Mouse (Mus musculus): Measurements from ENCODE around the gene Ccl17. TPM values are rescaled to one million over a fixed set of nuclear protein-coding genes. Genes with fewer than 3 reads are reported as not detected.

Gene Ccl17
- 0.29 TPM in 1 of 2 replicates, not detected in the other for polyA plus RNA-seq (2012; rRNA removed)

GRCm38 (mm10) chr8:94810153-94810552, at the start of gene Ccl17:
TSS of gene Ccl17 (plus strand) at chr8:94810453.

DNA sequence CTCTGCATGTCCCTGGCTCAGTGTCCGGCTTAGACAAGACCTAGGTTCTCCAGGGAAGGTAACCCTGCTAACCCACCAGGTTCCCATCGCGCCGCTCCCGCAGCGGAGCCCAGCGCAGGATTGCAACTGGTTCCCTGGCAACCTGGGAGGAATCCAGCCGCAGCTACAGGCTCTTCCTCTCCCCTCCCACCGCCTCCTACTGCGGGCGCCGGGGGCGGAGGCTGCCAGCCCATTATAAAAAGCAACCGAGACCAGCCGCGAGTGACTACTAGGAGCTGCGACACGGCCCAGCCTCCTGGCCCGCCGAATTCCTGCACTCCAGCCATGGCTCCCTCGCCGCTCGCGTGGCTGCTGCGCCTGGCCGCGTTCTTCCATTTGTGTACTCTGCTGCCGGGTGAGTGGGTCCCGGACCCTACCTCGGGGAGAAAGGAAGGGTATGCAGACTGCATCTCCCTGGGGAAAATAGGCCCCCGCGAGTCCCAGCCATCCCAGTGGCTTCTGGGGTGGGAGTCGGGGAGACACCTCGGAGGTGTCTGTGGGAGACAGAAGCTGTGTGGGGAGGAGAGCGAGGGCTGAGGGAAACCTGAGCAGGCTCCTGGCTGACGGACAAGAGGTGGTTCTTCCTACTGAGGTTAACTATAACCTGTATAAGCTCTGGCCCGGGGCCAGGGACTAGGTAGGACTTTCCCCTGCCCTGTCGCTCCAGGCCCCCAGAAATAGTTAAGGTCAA, 38.1 kb upstream of the Ccl17 start, which contains the start of gene Cx3cl1:
Cx3cl1 (plus strand) TSS at position 69 of the 730 bp plus-strand sequence.

DNA sequence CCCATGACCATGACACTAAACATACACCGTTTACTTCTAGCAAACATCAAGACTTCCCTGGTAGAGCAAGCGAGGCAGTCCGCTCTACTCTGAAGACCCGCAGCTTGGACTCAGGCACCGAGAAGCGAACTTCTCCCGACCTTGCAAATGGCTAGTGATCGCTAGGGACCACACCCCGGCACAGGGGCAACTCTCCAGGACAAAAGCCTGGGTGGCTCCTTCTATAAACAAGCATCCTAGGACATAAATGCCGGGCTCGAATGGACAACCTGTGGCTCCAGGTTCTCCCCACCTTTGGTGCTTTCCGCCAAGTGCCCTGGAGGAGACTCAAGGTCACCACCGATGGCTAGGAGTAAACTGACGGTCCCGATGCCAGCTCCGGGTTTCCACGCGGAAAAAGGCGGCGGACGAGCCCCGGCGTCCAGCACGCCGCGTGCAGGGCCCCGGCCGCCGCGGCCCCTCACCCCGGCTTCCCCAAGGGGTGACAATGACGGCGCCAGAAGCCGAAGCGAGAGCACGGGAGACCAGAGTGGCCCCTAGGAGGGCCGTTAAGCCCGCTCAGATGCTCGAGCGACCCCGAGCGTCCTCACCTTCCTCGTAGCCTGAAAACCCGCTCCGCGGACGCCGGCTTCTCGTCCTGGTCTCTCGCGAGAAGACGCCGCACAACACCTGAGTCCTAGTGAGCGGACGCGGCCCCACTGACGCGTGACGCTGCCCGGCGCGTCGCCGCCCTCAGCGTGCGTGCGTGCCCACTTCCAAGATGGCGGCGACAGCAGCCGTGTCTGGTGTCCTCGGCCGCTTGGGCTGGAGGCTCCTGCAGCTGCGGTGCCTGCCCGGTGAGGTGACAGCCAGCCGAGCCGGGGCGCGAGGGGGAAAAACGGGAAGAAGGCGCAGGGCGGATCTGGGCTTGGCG, 27.7 kb downstream of the Ccl17 start, which contains the start of the genes Coq9 and Ciapin1:
Coq9 (plus strand) TSS at position 660 of the 913 bp plus-strand sequence.
Ciapin1 (minus strand) TSS at position 697 of the 913 bp plus-strand sequence.

GRCm38 (mm10) chr8:94857346-94858173, 47.3 kb downstream of the Ccl17 start, which contains the start of gene Polr2c:
TSS of gene Polr2c (plus strand) at chr8:94857450.

Other genes with a start within 250 kb of the Ccl17 start
- 6.2 and 7.0 TPM in 2 replicates for gene Rspry1, start 208.5 kb upstream of the Ccl17 start, polyA plus RNA-seq (2012; rRNA removed)
- gene Fam192a, start 208.5 kb upstream of the Ccl17 start, polyA plus RNA-seq (2012; rRNA removed): 17.7 and 21.2 TPM in 2 replicates
- 19.0 and 20.6 TPM in 2 replicates for gene Arl2bp, start 143.9 kb upstream of the Ccl17 start, polyA plus RNA-seq (2012; rRNA removed)
- 0.31 and 0.41 TPM in 2 replicates for gene Pllp, start 114.2 kb upstream of the Ccl17 start, polyA plus RNA-seq (2012; rRNA removed)
- 0.14 and 0.18 TPM in 2 replicates for gene Ccl22, start 64.9 kb upstream of the Ccl17 start, polyA plus RNA-seq (2012; rRNA removed)
- gene Cx3cl1, start 38.4 kb upstream of the Ccl17 start, polyA plus RNA-seq (2012; rRNA removed): 0.10 and 0.23 TPM in 2 replicates
- 33.4 and 36.4 TPM in 2 replicates for gene Coq9, start 27.9 kb downstream of the Ccl17 start, polyA plus RNA-seq (2012; rRNA removed)
- gene Ciapin1, start 27.9 kb downstream of the Ccl17 start, polyA plus RNA-seq (2012; rRNA removed): 21.7 and 27.1 TPM in 2 replicates
- 50.6 and 56.1 TPM in 2 replicates for gene Polr2c, start 47.0 kb downstream of the Ccl17 start, polyA plus RNA-seq (2012; rRNA removed)
- gene Dok4, start 65.9 kb downstream of the Ccl17 start, polyA plus RNA-seq (2012; rRNA removed): 10.3 and 10.4 TPM in 2 replicates
- gene Ccdc102a, start 107.6 kb downstream of the Ccl17 start, polyA plus RNA-seq (2012; rRNA removed): 2.5 and 3.0 TPM in 2 replicates
- gene Adgrg5, start 113.2 kb downstream of the Ccl17 start, polyA plus RNA-seq (2012; rRNA removed): 0.37 and 0.46 TPM in 2 replicates
- 37.3 and 44.5 TPM in 2 replicates for gene Adgrg1, start 164.3 kb downstream of the Ccl17 start, polyA plus RNA-seq (2012; rRNA removed)
- 6.7 and 9.1 TPM in 2 replicates for gene Adgrg3, start 207.2 kb downstream of the Ccl17 start, polyA plus RNA-seq (2012; rRNA removed)
- gene Drc7, start 244.7 kb downstream of the Ccl17 start, polyA plus RNA-seq (2012; rRNA removed): 0.16 and 0.20 TPM in 2 replicates